Mouse (Mus musculus) heart, embryonic 12.5 days (tissue): ENCODE data around the gene 3100002H09Rik. TPM values are rescaled to one million over a fixed set of nuclear protein-coding genes. Genes with fewer than 3 reads are reported as not detected.

ENCODE experiments used
- ATAC-seq: fragments of 200-750 bp; cut with Nextera tagmentation; 2 replicates; pipeline ENCODE4 v1.8.0; 2017; ENCODE audit warnings: moderate TSS enrichment, moderate library complexity; ENCODE audit not compliant: insufficient number of reproducible peaks, low FRiP score
- H3K27ac ChIP-seq: fragments of 300-500 bp; sonication (generic); 2 replicates; pipeline ENCODE4 v1.5.1; 2016; ENCODE audit warnings: mild to moderate bottlenecking, moderate library complexity; ENCODE audit not compliant: poor library complexity, severe bottlenecking
- H3K27me3 ChIP-seq: fragments of 300-500 bp; sonication (generic); replicated peaks from 2 replicates; pipeline ENCODE4 v1.6.1; 2016; ENCODE audit warnings: mild to moderate bottlenecking, moderate library complexity
- H3K36me3 ChIP-seq: fragments of 300-500 bp; sonication (generic); 2 replicates; pipeline ENCODE4 v1.6.1; 2016; ENCODE audit warnings: mild to moderate bottlenecking, moderate library complexity
- H3K4me1 ChIP-seq: fragments of 300-500 bp; sonication (generic); replicated peaks from 2 replicates; pipeline ENCODE4 v1.6.1; 2016; ENCODE audit warnings: mild to moderate bottlenecking
- H3K4me2 ChIP-seq: fragments of 300-500 bp; sonication (generic); 2 replicates; pipeline ENCODE4 v1.6.1; 2016; ENCODE audit warnings: mild to moderate bottlenecking, moderate library complexity
- H3K4me3 ChIP-seq: fragments of 300-500 bp; sonication (generic); 2 replicates; pipeline ENCODE4 v1.5.1; 2016; ENCODE audit warnings: mild to moderate bottlenecking
- H3K9ac ChIP-seq: fragments of 300-500 bp; sonication (generic); 2 replicates; pipeline ENCODE4 v1.6.1; 2016; ENCODE audit warnings: mild to moderate bottlenecking, moderate library complexity
- H3K9me3 ChIP-seq: fragments of 300-500 bp; sonication (generic); replicated peaks from 2 replicates; pipeline ENCODE4 v1.6.1; 2016; ENCODE audit warnings: mild to moderate bottlenecking, moderate library complexity
- WGBS: fragments of 180-500 bp; shearing (Covaris S2); methylation state at CpG from one replicate; pipeline ENCODE4 v1.1.7; 2016; 5-methylcytosine and 5-hydroxymethylcytosine counted together
- polyA plus RNA-seq: library from polyadenylated mRNA; unstranded; fragments of >200 nt; fragmentation: Nextera tagmentation; extraction: Ambion mirVana; gene quantifications from 2 replicates; pipeline ENCODE4 v1.2.1, GENCODE M21; 2016

3100002H09Rik gene
- polyA plus RNA-seq, 1 experiment from 2014 or later, result not detected

DNA sequence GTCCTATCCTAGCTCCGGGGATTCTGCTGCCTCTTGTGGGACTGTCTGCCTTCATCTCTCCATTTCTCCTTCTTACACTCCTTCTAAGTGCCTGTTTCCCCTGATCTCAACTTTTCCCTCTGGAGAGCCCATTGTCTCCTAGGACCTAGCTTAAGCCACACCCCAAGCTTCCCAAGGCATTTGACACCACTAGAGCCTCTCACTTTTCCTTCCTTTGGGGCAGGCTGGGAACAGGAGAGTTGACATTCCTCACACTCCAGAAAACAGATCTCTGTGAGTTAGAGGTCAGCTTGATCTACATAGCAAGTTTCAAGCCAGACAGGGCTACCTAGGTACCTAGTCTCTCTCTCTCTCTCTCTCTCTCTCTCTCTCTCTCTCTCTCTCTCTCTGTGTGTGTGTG is 3.6 kb upstream of the 3100002H09Rik start:
- no peak for ATAC-seq
- peaks cover 12% of the 10 kb centered on the region for H3K4me1 ChIP-seq
- no peaks in the 10 kb centered on the region for H3K9me3 ChIP-seq
- H3K9ac ChIP-seq, result no peak overlapping the region
- no peak overlapping the region for H3K4me3 ChIP-seq
- no CpG with 5 or more reads among the region's 1 CpGs for WGBS
- no peak overlapping the region for H3K4me2 ChIP-seq
- no peak overlapping the region for H3K27ac ChIP-seq
- no peaks in the 10 kb centered on the region for H3K36me3 ChIP-seq
- H3K27me3 ChIP-seq, result peaks cover 30% of the 10 kb centered on the region

GRCm38 (mm10) chr4:124611768-124612167 is 1.2 kb upstream of the 3100002H09Rik start:
- no peaks in the 10 kb centered on the region for H3K9me3 ChIP-seq
- no peak overlapping the region for H3K9ac ChIP-seq
- 49% methylated on average over 4 of the region's 4 CpGs for WGBS
- no peaks in the 10 kb centered on the region for H3K36me3 ChIP-seq
- ATAC-seq, result no peak
- H3K27me3 ChIP-seq, result peaks cover 29% of the 10 kb centered on the region; the same call in 1 of the 2 replicates
- H3K4me1 ChIP-seq, result peaks cover 9% of the 10 kb centered on the region
- no peak overlapping the region for H3K4me3 ChIP-seq
- H3K4me2 ChIP-seq, result no peak overlapping the region
- no peak overlapping the region for H3K27ac ChIP-seq

DNA sequence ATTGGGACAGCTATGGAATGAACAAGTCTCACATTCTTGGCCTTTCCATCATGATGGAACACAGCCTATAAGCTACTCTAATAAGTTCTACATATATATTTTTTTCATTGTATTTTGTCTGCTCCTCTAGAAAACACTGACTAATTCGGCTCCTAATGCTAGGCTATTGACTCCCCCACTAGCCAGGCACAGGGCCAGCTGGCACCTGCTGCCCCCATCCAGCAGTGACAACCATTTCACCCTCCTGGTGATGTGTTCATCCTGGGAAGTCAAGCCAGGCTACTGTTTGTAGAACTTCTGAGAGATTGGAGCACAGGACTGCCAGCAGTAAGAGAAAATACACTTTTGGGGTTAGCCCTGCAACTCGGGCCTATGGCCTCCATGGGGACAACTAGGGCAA is 537 bp downstream of the 3100002H09Rik start:
- Histone ChIP-seq H3K27ac (no peak overlapping the region), H3K4me1 (peaks cover 14% of the 10 kb centered on the region), H3K4me3 (no peak overlapping the region), H3K9ac (no peak overlapping the region), H3K9me3 (no peaks in the 10 kb centered on the region), H3K27me3 (peaks cover 31% of the 10 kb centered on the region), H3K36me3 (no peaks in the 10 kb centered on the region), H3K4me2 (no peak overlapping the region)
- ATAC-seq, result no peak
- 61% methylated on average over 2 of the region's 2 CpGs for WGBS

- no peaks in the 10 kb centered on the region for H3K36me3 ChIP-seq
- ATAC-seq, result no peak
- no peak overlapping the region for H3K27ac ChIP-seq
- H3K27me3 ChIP-seq, result peaks cover 46% of the 10 kb centered on the region
- H3K4me1 ChIP-seq, result peaks cover 8% of the 10 kb centered on the region; the same call in 1 of the 2 replicates
- H3K4me3 ChIP-seq, result no peak overlapping the region
- 36% methylated on average over 8 of the region's 8 CpGs for WGBS
- H3K9ac ChIP-seq, result no peak overlapping the region; the same call in 1 of the 2 replicates
- H3K9me3 ChIP-seq, result no peaks in the 10 kb centered on the region
- no peak overlapping the region for H3K4me2 ChIP-seq
These were observed 3.4 kb downstream of the 3100002H09Rik start for GRCm38 (mm10) chr4:124607166-124607565.

DNA sequence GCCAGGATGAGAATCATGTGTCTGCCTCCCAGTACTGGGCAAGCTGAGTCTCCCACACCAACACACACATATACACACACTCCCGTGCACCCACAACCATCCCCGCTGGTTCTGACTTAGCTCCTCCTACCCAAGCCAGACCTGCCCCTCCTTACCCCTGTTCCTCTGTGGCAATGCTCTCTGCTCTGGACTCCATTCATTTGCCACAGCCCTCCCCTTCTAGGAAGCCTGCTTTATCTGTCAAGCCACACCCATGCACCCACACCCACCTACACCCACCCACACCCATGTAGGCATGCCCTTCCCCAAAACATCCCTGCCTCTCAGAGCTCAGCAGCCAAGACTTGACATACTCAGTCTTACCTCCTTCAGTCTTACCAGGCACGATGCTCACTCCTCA is 4.4 kb downstream of the 3100002H09Rik start:
- Histone ChIP-seq H3K27ac (no peak overlapping the region), H3K4me3 (no peak overlapping the region), H3K36me3 (no peaks in the 10 kb centered on the region), H3K4me1 (peaks cover 8% of the 10 kb centered on the region; the same call in 1 of the 2 replicates), H3K9me3 (no peaks in the 10 kb centered on the region), H3K4me2 (no peak overlapping the region), H3K27me3 (peaks cover 46% of the 10 kb centered on the region), H3K9ac (no peak overlapping the region)
- WGBS, result 71% methylated on average over 3 of the region's 3 CpGs
- peak; percentile 94 for ATAC-seq

GRCm38 (mm10) chr4:124605255-124605654 is 5.3 kb downstream of the 3100002H09Rik start:
- Histone ChIP-seq H3K9me3 (no peaks in the 10 kb centered on the region), H3K36me3 (no peaks in the 10 kb centered on the region), H3K4me3 (no peak overlapping the region), H3K27me3 (peaks cover 46% of the 10 kb centered on the region), H3K4me2 (peak overlapping the region; percentile 34), H3K27ac (peak overlapping the region; percentile 46; the same call in 1 of the 2 replicates), H3K9ac (no peak overlapping the region), H3K4me1 (peaks cover 8% of the 10 kb centered on the region; the same call in 1 of the 2 replicates)
- 24% methylated on average over 5 of the region's 5 CpGs for WGBS
- peak; percentile 86 for ATAC-seq

- WGBS, result 25% methylated on average over 9 of the region's 9 CpGs
- Histone ChIP-seq H3K27me3 (peaks cover 46% of the 10 kb centered on the region), H3K4me2 (no peak overlapping the region), H3K9ac (no peak overlapping the region), H3K36me3 (no peaks in the 10 kb centered on the region), H3K4me3 (no peak overlapping the region), H3K27ac (no peak overlapping the region), H3K4me1 (peaks cover 8% of the 10 kb centered on the region; the same call in 1 of the 2 replicates), H3K9me3 (no peaks in the 10 kb centered on the region)
- ATAC-seq, result no peak
These were observed 6.9 kb downstream of the 3100002H09Rik start for GRCm38 (mm10) chr4:124603712-124604111.

DNA sequence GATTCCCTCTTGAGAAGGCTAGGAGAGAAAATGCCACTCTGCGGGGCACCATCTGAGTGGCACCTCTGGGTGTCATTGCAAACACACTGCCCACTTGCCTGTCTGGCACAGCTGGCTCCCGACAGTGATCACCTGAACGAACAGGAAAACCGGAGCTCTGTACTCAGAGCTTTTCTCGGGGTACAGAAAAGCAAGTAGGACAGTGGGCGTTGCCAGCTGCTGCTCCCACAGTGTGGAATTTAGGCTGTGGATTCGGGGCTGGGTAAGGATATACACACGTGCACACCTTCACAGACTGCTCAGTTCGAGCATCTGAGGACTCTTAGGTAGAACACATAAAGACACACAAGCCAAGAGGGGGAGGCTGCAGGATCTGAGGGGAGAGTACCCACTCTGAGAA is 14.7 kb downstream of the 3100002H09Rik start:
- Histone ChIP-seq H3K9me3 (no peaks in the 10 kb centered on the region), H3K4me3 (no peak overlapping the region), H3K27ac (no peak overlapping the region), H3K9ac (no peak overlapping the region), H3K27me3 (peaks cover 46% of the 10 kb centered on the region), H3K4me2 (no peak overlapping the region), H3K36me3 (no peaks in the 10 kb centered on the region), H3K4me1 (no peaks in the 10 kb centered on the region; the same call in 1 of the 2 replicates)
- no peak for ATAC-seq
- 77% methylated on average over 9 of the region's 9 CpGs for WGBS

GRCm38 (mm10) chr4:124594933-124595332 is 15.7 kb downstream of the 3100002H09Rik start:
- Histone ChIP-seq H3K4me2 (peak overlapping the region; percentile 44), H3K4me3 (no peak overlapping the region; the same call in 1 of the 2 replicates), H3K27ac (no peak overlapping the region), H3K9ac (no peak overlapping the region), H3K27me3 (peaks cover 46% of the 10 kb centered on the region), H3K36me3 (no peaks in the 10 kb centered on the region), H3K4me1 (no peaks in the 10 kb centered on the region; the same call in 1 of the 2 replicates), H3K9me3 (no peaks in the 10 kb centered on the region)
- WGBS, result 33% methylated on average over 13 of the region's 13 CpGs
- no peak for ATAC-seq

- WGBS, result 57% methylated on average over 9 of the region's 9 CpGs
- no peak overlapping the region for H3K9ac ChIP-seq
- H3K4me3 ChIP-seq, result no peak overlapping the region
- H3K27ac ChIP-seq, result no peak overlapping the region
- H3K4me1 ChIP-seq, result no peaks in the 10 kb centered on the region; the same call in 1 of the 2 replicates
- peaks cover 49% of the 10 kb centered on the region for H3K27me3 ChIP-seq
- no peak for ATAC-seq
- H3K36me3 ChIP-seq, result no peaks in the 10 kb centered on the region
- no peaks in the 10 kb centered on the region for H3K9me3 ChIP-seq
- H3K4me2 ChIP-seq, result no peak overlapping the region
These were observed 16.9 kb downstream of the 3100002H09Rik start for GRCm38 (mm10) chr4:124593691-124594090.

GRCm38 (mm10) chr4:124593210-124593609 is 17.4 kb downstream of the 3100002H09Rik start:
- H3K4me1 ChIP-seq, result no peaks in the 10 kb centered on the region; the same call in 1 of the 2 replicates
- H3K9me3 ChIP-seq, result no peaks in the 10 kb centered on the region
- no peak for ATAC-seq
- no peak overlapping the region for H3K27ac ChIP-seq
- H3K9ac ChIP-seq, result no peak overlapping the region
- H3K36me3 ChIP-seq, result no peaks in the 10 kb centered on the region
- peaks cover 54% of the 10 kb centered on the region for H3K27me3 ChIP-seq
- H3K4me3 ChIP-seq, result no peak overlapping the region
- H3K4me2 ChIP-seq, result no peak overlapping the region

GRCm38 (mm10) chr4:124592241-124592640 is 18.4 kb downstream of the 3100002H09Rik start:
- no peak overlapping the region for H3K27ac ChIP-seq
- no peak overlapping the region for H3K9ac ChIP-seq
- no peak overlapping the region for H3K4me2 ChIP-seq
- no peak for ATAC-seq
- peaks cover 58% of the 10 kb centered on the region for H3K27me3 ChIP-seq
- no peaks in the 10 kb centered on the region for H3K36me3 ChIP-seq
- H3K9me3 ChIP-seq, result no peaks in the 10 kb centered on the region
- H3K4me1 ChIP-seq, result no peaks in the 10 kb centered on the region; the same call in 1 of the 2 replicates
- 73% methylated on average over 5 of the region's 5 CpGs for WGBS
- H3K4me3 ChIP-seq, result no peak overlapping the region
